Mouse (Mus musculus) gastrocnemius, postnatal 10 days (tissue): ENCODE measurements around the gene 1700003F12Rik. TPM values are rescaled to one million over a fixed set of nuclear protein-coding genes. Genes with fewer than 3 reads are reported as not detected.
A peak's percentile ranks its signal among the peaks of the same experiment; 100 is the strongest.

Source experiments
- DNase-seq: peaks from one replicate; pipeline ENCODE4 v3.0.0; 2021; ENCODE audit warnings: mixed read lengths
- long read RNA-seq, 2 experiments: library from polyadenylated mRNA; stranded (forward); transcript quantifications; one replicate each; pipeline ENCODE4 v2.0.0; 2021
- total RNA-seq, 2 experiments: library from RNA; stranded (reverse); gene quantifications; 2 replicates each; pipeline ENCODE4 v1.2.3; 2021

1700003F12Rik gene
- total RNA-seq = under 1 TPM in 1 of 2 experiments, not detected in 1; 0.81 TPM
- long read RNA-seq, experiment 1 = 0 reads
- long read RNA-seq, experiment 2 = 0 reads

GRCm38 (mm10) chr2:154546711-154547110, at the start of gene 1700003F12Rik:
Gene 1700003F12Rik, plus strand, starts transcription at chr2:154547085.
- no peak for DNase-seq

- DNase-seq = no peak
Measured at GRCm38 (mm10) chr2:154498571-154498970, 48.3 kb upstream of the 1700003F12Rik start.

- DNase-seq = no peak
Measured at GRCm38 (mm10) chr2:154499717-154500247, 47.1 kb upstream of the 1700003F12Rik start.

- no peak for DNase-seq
Measured at GRCm38 (mm10) chr2:154500758-154501157, 46.1 kb upstream of the 1700003F12Rik start.

- no peak for DNase-seq
Measured at GRCm38 (mm10) chr2:154507076-154507475, 39.8 kb upstream of the 1700003F12Rik start.

GRCm38 (mm10) chr2:154507566-154508283, 39.2 kb upstream of the 1700003F12Rik start:
- no peak for DNase-seq

- no peak for DNase-seq
Measured at GRCm38 (mm10) chr2:154508450-154508849, 38.4 kb upstream of the 1700003F12Rik start.

GRCm38 (mm10) chr2:154510141-154510540, 36.7 kb upstream of the 1700003F12Rik start:
- no peak for DNase-seq

GRCm38 (mm10) chr2:154516944-154517343, 29.9 kb upstream of the 1700003F12Rik start:
- DNase-seq = no peak

- DNase-seq = no peak
Measured at GRCm38 (mm10) chr2:154517424-154517823, 29.5 kb upstream of the 1700003F12Rik start.

- DNase-seq = no peak
Measured at GRCm38 (mm10) chr2:154521449-154521848, 25.4 kb upstream of the 1700003F12Rik start.

GRCm38 (mm10) chr2:154522334-154522733, 24.6 kb upstream of the 1700003F12Rik start:
- DNase-seq = no peak

- no peak for DNase-seq
Measured at GRCm38 (mm10) chr2:154525285-154525684, 21.6 kb upstream of the 1700003F12Rik start.

GRCm38 (mm10) chr2:154526531-154526930, 20.4 kb upstream of the 1700003F12Rik start:
- DNase-seq = no peak

GRCm38 (mm10) chr2:154532888-154533287, 14.0 kb upstream of the 1700003F12Rik start:
- no peak for DNase-seq

- DNase-seq = no peak
Measured at GRCm38 (mm10) chr2:154534704-154535270, 12.1 kb upstream of the 1700003F12Rik start.

- no peak for DNase-seq
Measured at GRCm38 (mm10) chr2:154538310-154538709, 8.6 kb upstream of the 1700003F12Rik start.

- no peak for DNase-seq
Measured at GRCm38 (mm10) chr2:154538710-154539109, 8.2 kb upstream of the 1700003F12Rik start.

GRCm38 (mm10) chr2:154539720-154540119, 7.2 kb upstream of the 1700003F12Rik start:
- no peak for DNase-seq

- DNase-seq = no peak
Measured at GRCm38 (mm10) chr2:154541630-154542029, 5.3 kb upstream of the 1700003F12Rik start.

GRCm38 (mm10) chr2:154543567-154544347, 3.1 kb upstream of the 1700003F12Rik start:
- DNase-seq = peak; percentile 68

GRCm38 (mm10) chr2:154548688-154549087, 1.8 kb downstream of the 1700003F12Rik start:
- no peak for DNase-seq
